Mouse (Mus musculus): ENCODE results near the gene Snd1. TPM values are rescaled to one million over a fixed set of nuclear protein-coding genes. Genes with fewer than 3 reads are reported as not detected.

Snd1 gene
- total and polyA plus RNA-seq, 3 experiments: 97.4 to 153 (median 109) TPM

DNA sequence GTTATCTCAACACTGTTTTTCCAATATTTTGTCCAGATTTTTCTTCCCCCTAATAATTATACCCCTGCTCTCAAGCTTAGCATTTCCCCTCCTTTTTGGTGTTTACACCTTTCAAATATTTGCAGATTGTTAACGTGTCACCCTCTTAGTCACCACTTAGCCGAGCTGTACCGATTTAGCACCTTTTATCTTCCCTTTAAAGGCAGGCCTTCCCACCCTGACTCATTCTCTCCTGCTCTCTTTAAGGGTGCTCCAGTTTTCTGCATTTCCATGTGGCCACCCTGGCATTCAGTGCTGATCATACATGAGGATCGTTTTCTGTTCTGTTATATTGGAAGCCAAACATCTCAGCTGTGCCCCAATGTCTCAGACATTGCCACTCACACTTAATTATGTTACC, 314.7 kb downstream of the Snd1 start:
- no peaks in the 10 kb centered on the region for H3K27me3 ChIP-seq (ENCODE audit: insufficient read depth, low read length)
- H3K4me3 ChIP-seq (ENCODE audit: low read depth, low read length): no peak overlapping the region
- peaks cover 80% of the 10 kb centered on the region for H3K36me3 ChIP-seq (replicated peaks)
- DNase-seq (ENCODE audit: low spot score) (no peak), ATAC-seq (ENCODE audit: extremely low read depth, insufficient number of reproducible peaks, low FRiP score, poor library complexity, severe bottlenecking) (no peak)
- H3K9me3 ChIP-seq (replicated peaks): no peaks in the 10 kb centered on the region
- peaks cover 2% of the 10 kb centered on the region; the same call in 1 of the 2 replicates for H3K4me1 ChIP-seq (ENCODE audit: insufficient read depth, low read depth, low read length)
- no peak for TF ChIP-seq TAL1 (conservative IDR thresholded peaks at IDR 0.05; ENCODE audit: low read depth, low read length)
- no peak for TF ChIP-seq GATA1 (IDR thresholded peaks at IDR 0.05; ENCODE audit: borderline replicate concordance, low read length)
- no peak for TF ChIP-seq CTCF (IDR thresholded peaks at IDR 0.05; ENCODE audit: low read depth, low read length)
- no peak for TF ChIP-seq GATA2 (IDR thresholded peaks at IDR 0.05; ENCODE audit: borderline replicate concordance, low read depth, low read length)
- no peak for TF ChIP-seq POLR2AphosphoS5 (IDR thresholded peaks at IDR 0.05; ENCODE audit: insufficient replicate concordance, low read depth, low read length)

DNA sequence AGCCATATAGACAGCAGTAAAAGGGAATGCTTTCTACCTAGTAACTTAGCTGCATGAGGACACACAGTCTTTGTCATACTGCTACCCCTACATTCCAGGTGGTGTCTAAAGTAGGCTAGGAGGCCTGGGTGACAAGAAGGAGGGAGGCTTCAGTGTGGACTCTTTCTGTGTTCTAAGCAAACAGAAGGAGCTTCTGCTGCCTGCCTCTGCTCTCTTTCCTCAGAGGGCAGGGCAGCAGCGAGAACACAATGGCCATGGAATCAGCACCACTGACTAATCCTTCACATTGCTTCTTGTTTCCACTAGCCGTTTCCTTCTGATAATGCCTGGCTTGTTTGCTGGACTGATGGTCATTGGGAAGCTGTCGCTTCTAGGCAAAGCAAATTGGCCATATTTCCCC, 316.2 kb downstream of the Snd1 start:
- H3K4me3 ChIP-seq (ENCODE audit: low read depth, low read length): no peak overlapping the region
- H3K27me3 ChIP-seq (ENCODE audit: insufficient read depth, low read length): no peaks in the 10 kb centered on the region
- peaks cover 2% of the 10 kb centered on the region; the same call in 1 of the 2 replicates for H3K4me1 ChIP-seq (ENCODE audit: insufficient read depth, low read depth, low read length)
- H3K9me3 ChIP-seq (replicated peaks): no peaks in the 10 kb centered on the region
- peaks cover 85% of the 10 kb centered on the region for H3K36me3 ChIP-seq (replicated peaks)
- ATAC-seq (ENCODE audit: extremely low read depth, insufficient number of reproducible peaks, low FRiP score, poor library complexity, severe bottlenecking) (no peak), DNase-seq (ENCODE audit: low spot score) (no peak)
- no peak for TF ChIP-seq GATA2 (IDR thresholded peaks at IDR 0.05; ENCODE audit: borderline replicate concordance, low read depth, low read length)
- TF ChIP-seq POLR2AphosphoS5 (IDR thresholded peaks at IDR 0.05; ENCODE audit: insufficient replicate concordance, low read depth, low read length): no peak
- TF ChIP-seq GATA1 (IDR thresholded peaks at IDR 0.05; ENCODE audit: borderline replicate concordance, low read length): no peak
- no peak for TF ChIP-seq CTCF (IDR thresholded peaks at IDR 0.05; ENCODE audit: low read depth, low read length)
- no peak for TF ChIP-seq TAL1 (conservative IDR thresholded peaks at IDR 0.05; ENCODE audit: low read depth, low read length)

DNA sequence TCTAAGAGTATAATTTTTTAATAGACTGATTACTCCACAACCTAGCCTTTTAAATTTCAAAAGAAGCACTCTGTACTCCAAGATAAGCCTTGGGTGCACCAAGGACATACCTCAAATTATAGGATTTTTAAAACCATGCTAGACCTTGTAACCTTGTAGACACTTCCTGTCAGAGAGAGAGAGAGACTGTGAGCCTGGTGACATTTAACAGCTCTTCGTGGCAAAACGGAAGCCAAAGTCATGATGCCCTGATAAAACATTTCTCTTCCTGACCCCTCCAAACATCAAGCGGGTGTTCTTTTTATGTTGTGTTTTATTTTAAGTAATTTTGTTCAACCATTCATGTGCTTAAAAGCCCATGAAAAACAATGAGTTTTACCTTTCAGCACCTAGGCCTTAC, 316.9 kb downstream of the Snd1 start:
- H3K9me3 ChIP-seq (replicated peaks): no peaks in the 10 kb centered on the region
- no peaks in the 10 kb centered on the region for H3K27me3 ChIP-seq (ENCODE audit: insufficient read depth, low read length)
- H3K36me3 ChIP-seq (replicated peaks): peaks cover 88% of the 10 kb centered on the region
- H3K4me3 ChIP-seq (ENCODE audit: low read depth, low read length): no peak overlapping the region
- no peak for TF ChIP-seq CTCF (IDR thresholded peaks at IDR 0.05; ENCODE audit: low read depth, low read length)
- TF ChIP-seq GATA1 (IDR thresholded peaks at IDR 0.05; ENCODE audit: borderline replicate concordance, low read length): no peak
- no peak for TF ChIP-seq POLR2AphosphoS5 (IDR thresholded peaks at IDR 0.05; ENCODE audit: insufficient replicate concordance, low read depth, low read length)
- TF ChIP-seq TAL1 (conservative IDR thresholded peaks at IDR 0.05; ENCODE audit: low read depth, low read length): no peak
- peaks cover 2% of the 10 kb centered on the region; the same call in 1 of the 2 replicates for H3K4me1 ChIP-seq (ENCODE audit: insufficient read depth, low read depth, low read length)
- DNase-seq (ENCODE audit: low spot score) (no peak), ATAC-seq (ENCODE audit: extremely low read depth, insufficient number of reproducible peaks, low FRiP score, poor library complexity, severe bottlenecking) (no peak)

DNA sequence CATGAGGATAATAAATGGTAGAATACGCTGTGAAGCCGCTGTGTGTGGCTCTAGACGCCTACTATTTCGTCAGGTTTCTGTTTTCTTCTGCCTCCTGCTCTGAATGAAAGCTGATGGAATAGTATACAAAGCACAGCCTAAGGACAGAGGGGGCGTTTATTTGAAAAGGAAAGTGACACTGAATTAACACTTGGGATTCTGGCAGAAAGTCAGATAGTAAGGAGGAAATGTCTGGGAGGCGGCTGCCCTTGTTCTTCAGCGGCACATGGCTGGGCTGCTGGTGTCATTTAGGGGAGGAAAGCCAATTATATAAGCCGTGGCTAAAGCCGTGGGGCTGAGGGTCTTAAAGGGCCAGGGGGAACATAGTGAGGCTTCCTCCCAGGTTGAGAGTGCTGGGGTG, 320.4 kb downstream of the Snd1 start:
- Histone ChIP-seq H3K27me3 (ENCODE audit: insufficient read depth, low read length) (no peaks in the 10 kb centered on the region), H3K4me1 (ENCODE audit: insufficient read depth, low read depth, low read length) (peaks cover 2% of the 10 kb centered on the region; the same call in 1 of the 2 replicates), H3K9me3 (replicated peaks) (no peaks in the 10 kb centered on the region), H3K36me3 (replicated peaks) (peaks cover 91% of the 10 kb centered on the region), H3K4me3 (ENCODE audit: low read depth, low read length) (no peak overlapping the region)
- ATAC-seq (ENCODE audit: extremely low read depth, insufficient number of reproducible peaks, low FRiP score, poor library complexity, severe bottlenecking): no peak
- DNase-seq (ENCODE audit: low spot score): no peak
- TF ChIP-seq GATA2 (IDR thresholded peaks at IDR 0.05; ENCODE audit: borderline replicate concordance, low read depth, low read length): no peak

DNA sequence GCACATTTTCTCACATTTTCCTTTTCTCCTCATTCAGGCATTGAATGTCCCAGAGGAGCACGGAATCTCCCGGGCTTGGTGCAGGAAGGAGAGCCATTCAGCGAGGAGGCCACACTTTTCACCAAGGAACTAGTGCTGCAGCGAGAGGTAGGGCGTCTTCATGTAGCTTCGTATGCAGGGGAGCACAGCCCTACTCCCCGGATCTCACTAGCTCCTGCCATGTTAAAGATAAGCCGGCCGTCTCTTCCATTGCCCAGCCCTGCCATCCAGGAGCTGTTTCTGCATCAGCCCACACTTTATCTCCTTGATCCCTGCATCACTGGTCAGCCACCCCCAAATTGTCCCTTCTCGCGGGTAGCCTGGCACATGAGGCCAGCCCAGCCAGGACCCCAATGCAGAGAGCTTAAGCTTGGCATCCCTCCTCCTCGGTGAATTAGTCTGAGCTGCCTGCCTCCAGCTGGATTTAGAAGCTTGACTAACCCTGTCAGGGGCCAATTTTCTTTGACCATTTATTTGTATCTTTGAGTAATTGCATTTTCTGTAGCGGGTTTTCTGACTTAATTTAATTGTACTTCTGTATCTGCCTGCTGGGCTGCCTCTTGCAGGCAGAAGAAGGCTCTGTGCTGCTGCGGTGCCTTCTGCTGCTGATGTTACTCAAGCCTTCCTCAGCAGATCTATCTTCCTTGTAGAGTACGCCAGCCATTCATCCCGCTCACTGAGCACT, 321.0 kb downstream of the Snd1 start:
- Histone ChIP-seq H3K4me3 (ENCODE audit: low read depth, low read length) (no peak overlapping the region), H3K4me1 (ENCODE audit: insufficient read depth, low read depth, low read length) (peaks cover 2% of the 10 kb centered on the region; the same call in 1 of the 2 replicates), H3K27me3 (ENCODE audit: insufficient read depth, low read length) (no peaks in the 10 kb centered on the region), H3K9me3 (replicated peaks) (no peaks in the 10 kb centered on the region), H3K36me3 (replicated peaks) (peaks cover 91% of the 10 kb centered on the region)
- no peak for DNase-seq (ENCODE audit: low spot score)
- no peak for TF ChIP-seq CTCF (IDR thresholded peaks at IDR 0.05; ENCODE audit: low read depth, low read length)
- no peak for TF ChIP-seq POLR2AphosphoS5 (IDR thresholded peaks at IDR 0.05; ENCODE audit: insufficient replicate concordance, low read depth, low read length)
- TF ChIP-seq GATA2 (IDR thresholded peaks at IDR 0.05; ENCODE audit: borderline replicate concordance, low read depth, low read length): no peak
- no peak for TF ChIP-seq TAL1 (conservative IDR thresholded peaks at IDR 0.05; ENCODE audit: low read depth, low read length)
- no peak for TF ChIP-seq GATA1 (IDR thresholded peaks at IDR 0.05; ENCODE audit: borderline replicate concordance, low read length)
- no peak for ATAC-seq (ENCODE audit: extremely low read depth, insufficient number of reproducible peaks, low FRiP score, poor library complexity, severe bottlenecking)

DNA sequence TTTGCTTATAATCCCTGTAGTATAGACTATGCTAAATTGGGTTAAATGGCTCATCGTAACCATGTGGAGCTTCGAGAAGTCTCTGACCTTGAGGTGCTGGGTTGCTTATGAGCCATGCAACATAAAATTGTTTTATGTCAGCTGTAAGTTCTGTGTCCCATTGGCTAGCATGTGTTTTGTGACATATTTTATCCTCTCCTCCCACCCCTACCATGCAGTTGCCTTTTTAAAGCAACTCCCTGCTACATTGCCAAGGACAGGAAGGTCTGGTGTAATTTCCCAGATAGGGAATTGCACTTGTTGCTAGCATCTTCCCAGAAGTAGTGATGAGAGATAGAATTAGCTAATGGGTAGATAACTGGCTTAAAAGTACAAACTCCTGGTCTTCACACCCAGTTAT, 324.9 kb downstream of the Snd1 start:
- H3K4me3 ChIP-seq (ENCODE audit: low read depth, low read length): no peak overlapping the region
- ATAC-seq (ENCODE audit: extremely low read depth, insufficient number of reproducible peaks, low FRiP score, poor library complexity, severe bottlenecking) (no peak), DNase-seq (ENCODE audit: low spot score) (no peak)
- TF ChIP-seq CTCF (IDR thresholded peaks at IDR 0.05; ENCODE audit: low read depth, low read length) (no peak), TAL1 (conservative IDR thresholded peaks at IDR 0.05; ENCODE audit: low read depth, low read length) (no peak), POLR2AphosphoS5 (IDR thresholded peaks at IDR 0.05; ENCODE audit: insufficient replicate concordance, low read depth, low read length) (no peak), GATA2 (IDR thresholded peaks at IDR 0.05; ENCODE audit: borderline replicate concordance, low read depth, low read length) (no peak), GATA1 (IDR thresholded peaks at IDR 0.05; ENCODE audit: borderline replicate concordance, low read length) (no peak)
- no peaks in the 10 kb centered on the region for H3K27me3 ChIP-seq (ENCODE audit: insufficient read depth, low read length)
- H3K36me3 ChIP-seq (replicated peaks): peaks cover 94% of the 10 kb centered on the region
- H3K9me3 ChIP-seq (replicated peaks): no peaks in the 10 kb centered on the region
- no peaks in the 10 kb centered on the region for H3K4me1 ChIP-seq (ENCODE audit: insufficient read depth, low read depth, low read length)

Measured in G1E (cell line).